Mouse (Mus musculus) layer of hippocampus, adult 11-12 months (tissue): ENCODE measurements around the gene Luc7l.

Source experiments
- DNase-seq: peaks from one replicate; pipeline ENCODE4 v3.0.0; 2022; ENCODE audit warnings: low spot score

The Luc7l gene

GRCm38 (mm10) chr17:26252539-26253251 is at the start of gene Luc7l:
Gene Luc7l (plus strand): TSS chr17:26252896.
- DNase-seq, result peak; percentile 94

- peak; percentile 54 for DNase-seq
These were observed 49.3 kb upstream of the Luc7l start for GRCm38 (mm10) chr17:26203321-26203811.

- no peak for DNase-seq
These were observed 47.9 kb upstream of the Luc7l start for GRCm38 (mm10) chr17:26204766-26205165.

- no peak for DNase-seq
These were observed 46.3 kb upstream of the Luc7l start for GRCm38 (mm10) chr17:26206392-26206791.

- DNase-seq, result no peak
These were observed 45.0 kb upstream of the Luc7l start, which contains the start of gene Arhgdig for GRCm38 (mm10) chr17:26207686-26208085. Gene Arhgdig (minus strand): TSS chr17:26207786.

GRCm38 (mm10) chr17:26212241-26212640 is 40.5 kb upstream of the Luc7l start:
- DNase-seq, result no peak

GRCm38 (mm10) chr17:26212681-26213080 is 40.0 kb upstream of the Luc7l start:
- DNase-seq, result no peak

GRCm38 (mm10) chr17:26221508-26221907 is 31.2 kb upstream of the Luc7l start:
- no peak for DNase-seq

- DNase-seq, result no peak
These were observed 27.5 kb upstream of the Luc7l start for GRCm38 (mm10) chr17:26225150-26225549.

- DNase-seq, result no peak
These were observed 22.9 kb upstream of the Luc7l start for GRCm38 (mm10) chr17:26229776-26230175.

- DNase-seq, result no peak
These were observed 21.5 kb upstream of the Luc7l start for GRCm38 (mm10) chr17:26231156-26231555.

- no peak for DNase-seq
These were observed 19.8 kb upstream of the Luc7l start for GRCm38 (mm10) chr17:26232863-26233262.

GRCm38 (mm10) chr17:26234386-26234785 is 18.3 kb upstream of the Luc7l start:
- DNase-seq, result no peak

- no peak for DNase-seq
These were observed 17.4 kb upstream of the Luc7l start for GRCm38 (mm10) chr17:26235077-26235815.

GRCm38 (mm10) chr17:26237667-26238066 is 15.0 kb upstream of the Luc7l start:
- no peak for DNase-seq

GRCm38 (mm10) chr17:26239551-26239950 is 13.1 kb upstream of the Luc7l start:
- peak; percentile 44 for DNase-seq

- DNase-seq, result no peak
These were observed 12.4 kb upstream of the Luc7l start for GRCm38 (mm10) chr17:26240120-26240790.

GRCm38 (mm10) chr17:26240990-26241389 is 11.7 kb upstream of the Luc7l start:
- no peak for DNase-seq

- DNase-seq, result peak; percentile 76
These were observed 9.1 kb upstream of the Luc7l start for GRCm38 (mm10) chr17:26243471-26244100.

GRCm38 (mm10) chr17:26244101-26244841 is 8.4 kb upstream of the Luc7l start, which contains the start of gene Fam234a:
Gene Fam234a (minus strand): TSS chr17:26244242.
- DNase-seq, result peak; percentile 94

- DNase-seq, result no peak
These were observed 684 bp upstream of the Luc7l start for GRCm38 (mm10) chr17:26251886-26252538.
